Comparison of ENCODE assay signal across 12 mouse cellular contexts in genomic region chr8:122630696-122631095, GRCm38 (mm10). TPM values are rescaled to one million over a fixed set of nuclear protein-coding genes. Genes with fewer than 3 reads are reported as not detected.
A peak's percentile ranks its signal among the peaks of the same experiment; 100 is the strongest.
DNase-seq lines count a peak whose midpoint lies in the region; ATAC-seq lines count a peak whose summit lies in the region.
"Had no signal": no experiment of that assay in that cellular context is flagged by ENCODE, and none has a peak within 500 bp of the region (broad histone marks: within the 10 kb centered on the region; RNA-seq: fewer than 3 reads in every experiment).

No protein-coding gene starts in this region.

- no peak overlapping the region for H3K27ac ChIP-seq in kidney, embryonic 14.5 days (ENCODE audit: low read depth, low read length)
- peak overlapping the region; percentile 78 for H3K27ac ChIP-seq in embryonic facial prominence, embryonic 10.5 days (replicated peaks)
- H3K27ac ChIP-seq in forebrain, embryonic 14.5 days (ENCODE audit: low read depth, low read length) = no peak overlapping the region
- H3K27ac ChIP-seq: limb, embryonic 15.5 days had no signal

- H3K4me1 ChIP-seq in kidney, embryonic 14.5 days (ENCODE audit: control insufficient read depth, insufficient read depth, low read length) = peaks cover 3% of the 10 kb centered on the region; the same call in 1 of the 2 replicates
- peaks cover 18% of the 10 kb centered on the region for H3K4me1 ChIP-seq in embryonic facial prominence, embryonic 10.5 days
- no peaks in the 10 kb centered on the region for H3K4me1 ChIP-seq in forebrain, embryonic 14.5 days (ENCODE audit: control insufficient read depth, insufficient read depth, low read length)

- H3K4me3 ChIP-seq in kidney, embryonic 14.5 days (ENCODE audit: low read length) = no peak overlapping the region
- peak overlapping the region; percentile 44 for H3K4me3 ChIP-seq in embryonic facial prominence, embryonic 10.5 days
- no peak overlapping the region for H3K4me3 ChIP-seq in forebrain, embryonic 14.5 days (ENCODE audit: low read depth, low read length)
- H3K4me3 ChIP-seq: limb, embryonic 15.5 days; myocyte had no signal

- no peaks in the 10 kb centered on the region for H3K9me3 ChIP-seq in kidney, embryonic 14.5 days (ENCODE audit: control insufficient read depth, low read length)
- H3K9me3 ChIP-seq in embryonic facial prominence, embryonic 10.5 days = no peaks in the 10 kb centered on the region
- no peaks in the 10 kb centered on the region for H3K9me3 ChIP-seq in forebrain, embryonic 14.5 days (replicated peaks; ENCODE audit: control insufficient read depth, low read length)
- H3K9me3 ChIP-seq: limb, embryonic 15.5 days had no signal

- no peaks in the 10 kb centered on the region for H3K27me3 ChIP-seq in kidney, embryonic 14.5 days (ENCODE audit: control insufficient read depth, insufficient read depth, low read length)
- peaks cover 39% of the 10 kb centered on the region for H3K27me3 ChIP-seq in embryonic facial prominence, embryonic 10.5 days (replicated peaks; ENCODE audit: low read depth, poor library complexity, severe bottlenecking)
- H3K27me3 ChIP-seq in forebrain, embryonic 14.5 days (replicated peaks; ENCODE audit: control insufficient read depth, insufficient read depth, low read length) = no peaks in the 10 kb centered on the region
- H3K27me3 ChIP-seq: limb, embryonic 15.5 days had no signal

- H3K36me3 ChIP-seq in kidney, embryonic 14.5 days (ENCODE audit: control insufficient read depth, insufficient read depth, low read length) = no peaks in the 10 kb centered on the region
- H3K36me3 ChIP-seq in embryonic facial prominence, embryonic 10.5 days (replicated peaks) = peaks cover 22% of the 10 kb centered on the region; the same call in 1 of the 2 replicates
- H3K36me3 ChIP-seq in forebrain, embryonic 14.5 days (ENCODE audit: control insufficient read depth, insufficient read depth, low read length) = peaks cover 50% of the 10 kb centered on the region

- DNase-seq in kidney, adult 18-20 months = peak; percentile 34
- no peak for DNase-seq in embryonic facial prominence, embryonic 10.5 days (ENCODE audit: low spot score)
- DNase-seq in forebrain, embryonic 14.5 days (ENCODE audit: low spot score) = no peak
- DNase-seq in kidney, postnatal 36 days = peak; percentile 62 to 66
- DNase-seq in layer of hippocampus, postnatal 25 days (ENCODE audit: extremely low spot score in 1 of 2, low spot score in 1 of 2) = no peak
- no peak for DNase-seq in left cerebral cortex, adult 18-20 months (ENCODE audit: low spot score in 2 of 2)
- DNase-seq: gastrocnemius, postnatal 14 days; spleen, adult 18-20 months; thymus, postnatal 4 days had no signal

- WGBS in kidney, embryonic 14.5 days = 37% methylated on average over 22 of the region's 22 CpGs
- 50% methylated on average over 22 of the region's 22 CpGs for WGBS in embryonic facial prominence, embryonic 10.5 days
- 59% methylated on average over 22 of the region's 22 CpGs for WGBS in forebrain, embryonic 14.5 days

- ATAC-seq in kidney, embryonic 14.5 days (ENCODE audit: low FRiP score, low TSS enrichment) = no peak
- no peak for ATAC-seq in forebrain, embryonic 14.5 days

- H3K9ac ChIP-seq in kidney, embryonic 14.5 days (ENCODE audit: low read depth, low read length) = no peak overlapping the region
- no peak overlapping the region; the same call in 1 of the 2 replicates for H3K9ac ChIP-seq in forebrain, embryonic 14.5 days (ENCODE audit: low read length)
- H3K9ac ChIP-seq: limb, embryonic 15.5 days had no signal

- H3K4me2 ChIP-seq in kidney, embryonic 14.5 days (replicated peaks; ENCODE audit: low read depth, low read length) = no peak overlapping the region
- 0 out of 2 replicates have a peak overlapping the region, but pooled peaks have one; percentile 16 for H3K4me2 ChIP-seq in forebrain, embryonic 14.5 days (ENCODE audit: low read length)
- H3K4me2 ChIP-seq: limb, embryonic 15.5 days had no signal

RNA-seq across cellular contexts. Expression of gene Pabpn1l, which starts 8.2 kb away (rescaled TPM):
- not detected in 2 replicates for polyA plus RNA-seq in kidney, embryonic 14.5 days (2014; fragmentation: Nextera tagmentation; extraction: Ambion mirVana)
- polyA plus RNA-seq in embryonic facial prominence, embryonic 10.5 days (2016; fragmentation: Nextera tagmentation; extraction: Ambion mirVana) = 0.30 TPM in 1 of 2 replicates, not detected in the other
- polyA plus RNA-seq in forebrain, embryonic 14.5 days (2014; fragmentation: Nextera tagmentation; extraction: Ambion mirVana) = not detected in 2 replicates
- under 1 TPM in 1 of 2 experiments, not detected in 1; 0.45 TPM for total RNA-seq in layer of hippocampus, postnatal 25 days (2021)
- not detected for total RNA-seq in left cerebral cortex, adult 18-20 months (2021)
- total RNA-seq: gastrocnemius, postnatal 14 days had no signal
- polyA plus RNA-seq: limb, embryonic 15.5 days had no signal

RNA-seq across cellular contexts. Expression of gene Trappc2l, which starts 19.3 kb away (rescaled TPM):
- polyA plus RNA-seq in kidney, embryonic 14.5 days (2014; fragmentation: Nextera tagmentation; extraction: Ambion mirVana) = 59.8 and 74.9 TPM in 2 replicates
- polyA plus RNA-seq in embryonic facial prominence, embryonic 10.5 days (2016; fragmentation: Nextera tagmentation; extraction: Ambion mirVana) = 49.6 and 54.9 TPM in 2 replicates
- polyA plus RNA-seq in forebrain, embryonic 14.5 days (2014; fragmentation: Nextera tagmentation; extraction: Ambion mirVana) = 111 and 150 TPM in 2 replicates
- total RNA-seq in layer of hippocampus, postnatal 25 days (2021) = 10 to 100 TPM; 75.2 to 87.6 TPM
- 10 to 100 TPM; 79.6 to 86.0 TPM for total RNA-seq in left cerebral cortex, adult 18-20 months (2021)

RNA-seq across cellular contexts. Expression of gene Galns, which starts 19.4 kb away (rescaled TPM):
- 10.6 and 14.7 TPM in 2 replicates for polyA plus RNA-seq in kidney, embryonic 14.5 days (2014; fragmentation: Nextera tagmentation; extraction: Ambion mirVana)
- polyA plus RNA-seq in embryonic facial prominence, embryonic 10.5 days (2016; fragmentation: Nextera tagmentation; extraction: Ambion mirVana) = 4.6 and 5.2 TPM in 2 replicates
- polyA plus RNA-seq in forebrain, embryonic 14.5 days (2014; fragmentation: Nextera tagmentation; extraction: Ambion mirVana) = 3.5 and 4.3 TPM in 2 replicates
- total RNA-seq in layer of hippocampus, postnatal 25 days (2021) = 10 to 100 TPM; 11.2 TPM
- 1 to 10 TPM; 8.1 to 8.3 TPM for total RNA-seq in left cerebral cortex, adult 18-20 months (2021)

RNA-seq across cellular contexts. Expression of gene Aprt, which starts 54.0 kb away (rescaled TPM):
- polyA plus RNA-seq in kidney, embryonic 14.5 days (2014; fragmentation: Nextera tagmentation; extraction: Ambion mirVana) = 370 and 400 TPM in 2 replicates
- 296 and 300 TPM in 2 replicates for polyA plus RNA-seq in embryonic facial prominence, embryonic 10.5 days (2016; fragmentation: Nextera tagmentation; extraction: Ambion mirVana)
- 200 and 247 TPM in 2 replicates for polyA plus RNA-seq in forebrain, embryonic 14.5 days (2014; fragmentation: Nextera tagmentation; extraction: Ambion mirVana)
- 10 to 100 TPM; 62.5 to 69.6 TPM for total RNA-seq in layer of hippocampus, postnatal 25 days (2021)
- total RNA-seq in left cerebral cortex, adult 18-20 months (2021) = 10 to 100 TPM; 48.4 to 52.0 TPM

Comparison
In these comparisons a context has a peak if more than half of its experiments do, and no peak if none do; other contexts are left out.
1. DNase-seq: peak in kidney, adult 18-20 months (single experiment) and kidney, postnatal 36 days (2 of 2); none in embryonic facial prominence, embryonic 10.5 days (single experiment), forebrain, embryonic 14.5 days (single experiment), layer of hippocampus, postnatal 25 days (0 of 2) and left cerebral cortex, adult 18-20 months (0 of 2).